Mouse (Mus musculus) stomach, embryonic 15.5 days (tissue): ENCODE data around the gene Wif1. TPM values are rescaled to one million over a fixed set of nuclear protein-coding genes. Genes with fewer than 3 reads are reported as not detected.

Experiments used
- polyA plus RNA-seq: library from polyadenylated mRNA; unstranded; fragments of >200 nt; fragmentation: Nextera tagmentation; extraction: Ambion mirVana; gene quantifications from 2 replicates; pipeline ENCODE4 v1.2.1, GENCODE M21; 2015

Wif1 gene
- polyA plus RNA-seq, 1 experiment from 2014 or later: 1.7 TPM

Other genes starting within 250 kb of the Wif1 start
- gene Msrb3, start 134.9 kb upstream of the Wif1 start, polyA plus RNA-seq: 18.2 and 20.3 TPM in 2 replicates
- 2.7 and 3.0 TPM in 2 replicates for gene Lemd3, start 54.6 kb upstream of the Wif1 start, polyA plus RNA-seq